In genomic region chr11:52001341-52001740, GRCm38 (mm10) we compare ENCODE assay signal across 8 mouse cellular contexts. TPM values are rescaled to one million over a fixed set of nuclear protein-coding genes. Genes with fewer than 3 reads are reported as not detected.
DNase-seq lines count a peak whose midpoint lies in the region; ATAC-seq and TF ChIP-seq lines count a peak whose summit lies in the region.

No protein-coding gene starts in this region.

- WGBS in forebrain, embryonic 13.5 days = 54% methylated on average over 10 of the region's 10 CpGs
- WGBS in liver, embryonic 14.5 days (ENCODE audit: insufficient replicate concordance) = 65% methylated on average over 10 of the region's 10 CpGs

- peak; percentile 17 for DNase-seq in kidney, adult 11 months
- DNase-seq in kidney, adult 18-20 months = no peak
- DNase-seq in R1 (ENCODE audit: low read depth, low spot score) = peak; percentile 69
- DNase-seq in liver, embryonic 14.5 days (ENCODE audit: low read depth in 3 of 3, low spot score in 3 of 3) = no peak
- no peak for DNase-seq in MN1 (ENCODE audit: low spot score)

- peaks cover 59% of the 10 kb centered on the region for H3K4me1 ChIP-seq in forebrain, embryonic 13.5 days
- peaks cover 12 to 21% of the 10 kb centered on the region in 2 experiments for H3K4me1 ChIP-seq in liver, embryonic 14.5 days (replicated peaks; ENCODE audit: control insufficient read depth in 2 of 2, insufficient read depth in 2 of 2, low read length in 1 of 2)

- peak overlapping the region; percentile 99 for H3K4me3 ChIP-seq in forebrain, embryonic 13.5 days
- no peak overlapping the region; a peak in 1 of 4 replicates for H3K4me3 ChIP-seq in liver, embryonic 14.5 days (ENCODE audit: insufficient read depth in 1 of 2, low read depth in 2 of 2, low read length in 2 of 2)

- H3K9ac ChIP-seq in forebrain, embryonic 13.5 days = peak overlapping the region; percentile 54; the same call in 1 of the 2 replicates
- no peak overlapping the region for H3K9ac ChIP-seq in liver, embryonic 14.5 days (replicated peaks)

- no peak for ATAC-seq in forebrain, embryonic 13.5 days
- ATAC-seq in liver, embryonic 14.5 days (ENCODE audit: insufficient read depth) = no peak
- no peak for ATAC-seq in activated CD4-positive, CD25-positive, alpha-beta regulatory T cell, adult 4 months
- ATAC-seq in inflammation-experienced regulatory T-cells, adult 6 months = no peak

- no peaks in the 10 kb centered on the region for H3K27me3 ChIP-seq in forebrain, embryonic 13.5 days
- no peaks in the 10 kb centered on the region for H3K27me3 ChIP-seq in liver, embryonic 14.5 days (ENCODE audit: control insufficient read depth, insufficient read depth, low read length)

- no peaks in the 10 kb centered on the region for H3K9me3 ChIP-seq in forebrain, embryonic 13.5 days (replicated peaks)
- no peaks in the 10 kb centered on the region for H3K9me3 ChIP-seq in liver, embryonic 14.5 days (ENCODE audit: control insufficient read depth, low read length)

- H3K36me3 ChIP-seq in forebrain, embryonic 13.5 days (ENCODE audit: poor library complexity, severe bottlenecking) = peaks cover 15% of the 10 kb centered on the region
- peaks cover 14% of the 10 kb centered on the region for H3K36me3 ChIP-seq in liver, embryonic 14.5 days (replicated peaks; ENCODE audit: control insufficient read depth, insufficient read depth, low read depth)

- no peak for TF ChIP-seq CTCF in liver, embryonic 14.5 days (IDR thresholded peaks at IDR 0.05; ENCODE audit: low read depth)

- H3K4me2 ChIP-seq in forebrain, embryonic 13.5 days = peak overlapping the region; percentile 51
- H3K4me2 ChIP-seq in liver, embryonic 14.5 days (ENCODE audit: low read depth) = peak overlapping the region; percentile 90

- no peak for TF ChIP-seq EP300 in liver, embryonic 14.5 days (IDR thresholded peaks at IDR 0.05; ENCODE audit: low read depth)

- peak overlapping the region; percentile 96; the same call in 1 of the 2 replicates for H3K27ac ChIP-seq in forebrain, embryonic 13.5 days
- peak overlapping the region; percentile 50 for H3K27ac ChIP-seq in liver, embryonic 14.5 days

RNA-seq across cellular contexts. Expression of gene Ube2b, which starts 0.8 kb away (rescaled TPM):
- polyA plus RNA-seq in forebrain, embryonic 13.5 days (2015; fragmentation: Nextera tagmentation; extraction: Ambion mirVana) = 276 and 301 TPM in 2 replicates
- polyA plus RNA-seq in liver, embryonic 14.5 days (2012; rRNA removed) = 33.5 and 61.0 TPM in 2 replicates
- 49.5 and 54.8 TPM in 2 replicates for polyA plus RNA-seq in liver, embryonic 14.5 days (2014; fragmentation: Nextera tagmentation; extraction: Ambion mirVana)
- 100 to 1,000 TPM; 141 to 220 TPM for polyA plus RNA-seq in activated CD4-positive, CD25-positive, alpha-beta regulatory T cell, adult 4 months (2017; shearing (Covaris generic))
- 100 to 1,000 TPM; 175 to 228 (median 189) TPM for polyA plus RNA-seq in inflammation-experienced regulatory T-cells, adult 6 months (2017; shearing (Covaris generic))

RNA-seq across cellular contexts. Expression of gene Cdkl3, which starts 2.7 kb away (rescaled TPM):
- polyA plus RNA-seq in forebrain, embryonic 13.5 days (2015; fragmentation: Nextera tagmentation; extraction: Ambion mirVana) = 15.0 and 21.4 TPM in 2 replicates
- 0.36 and 0.75 TPM in 2 replicates for polyA plus RNA-seq in liver, embryonic 14.5 days (2012; rRNA removed)
- polyA plus RNA-seq in liver, embryonic 14.5 days (2014; fragmentation: Nextera tagmentation; extraction: Ambion mirVana) = 0.81 and 0.95 TPM in 2 replicates
- 1 to 10 TPM; 3.1 to 4.0 TPM for polyA plus RNA-seq in activated CD4-positive, CD25-positive, alpha-beta regulatory T cell, adult 4 months (2017; shearing (Covaris generic))
- polyA plus RNA-seq in inflammation-experienced regulatory T-cells, adult 6 months (2017; shearing (Covaris generic)) = 1 to 10 TPM; 5.7 to 6.7 (median 6.2) TPM

RNA-seq across cellular contexts. Expression of gene Cdkn2aipnl, which starts 33.9 kb away (rescaled TPM):
- 114 and 121 TPM in 2 replicates for polyA plus RNA-seq in forebrain, embryonic 13.5 days (2015; fragmentation: Nextera tagmentation; extraction: Ambion mirVana)
- 19.0 and 20.4 TPM in 2 replicates for polyA plus RNA-seq in liver, embryonic 14.5 days (2012; rRNA removed)
- 53.5 and 55.5 TPM in 2 replicates for polyA plus RNA-seq in liver, embryonic 14.5 days (2014; fragmentation: Nextera tagmentation; extraction: Ambion mirVana)
- 10 to 100 TPM; 80.8 to 84.4 TPM for polyA plus RNA-seq in activated CD4-positive, CD25-positive, alpha-beta regulatory T cell, adult 4 months (2017; shearing (Covaris generic))
- 100 to 1,000 TPM in 1 of 3 experiments, 10 to 100 TPM in 2; 87.2 to 108 (median 97.6) TPM for polyA plus RNA-seq in inflammation-experienced regulatory T-cells, adult 6 months (2017; shearing (Covaris generic))

Comparison
In these comparisons a context has a peak if more than half of its experiments do, and no peak if none do; other contexts are left out.
1. DNase-seq: peak in kidney, adult 11 months (single experiment) and R1 (single experiment); none in kidney, adult 18-20 months (single experiment), liver, embryonic 14.5 days (0 of 3) and MN1 (single experiment).